Mouse (Mus musculus): ENCODE data around the gene A130010J15Rik.

The A130010J15Rik gene

GRCm38 (mm10) chr1:193167746-193168145 is at the start of gene A130010J15Rik:
TSS of gene A130010J15Rik (plus strand) at chr1:193168046.
- in situ Hi-C loops (cut with MboI, MseI), result no loop called here

GRCm38 (mm10) chr1:193122793-193123192 is 45.1 kb upstream of the A130010J15Rik start:
- in situ Hi-C loops (cut with MboI, MseI), result loop anchor here (5.0 kb wide), 1 partner anchor 350 kb away; the partner anchor contains the start of gene Hhat

DNA sequence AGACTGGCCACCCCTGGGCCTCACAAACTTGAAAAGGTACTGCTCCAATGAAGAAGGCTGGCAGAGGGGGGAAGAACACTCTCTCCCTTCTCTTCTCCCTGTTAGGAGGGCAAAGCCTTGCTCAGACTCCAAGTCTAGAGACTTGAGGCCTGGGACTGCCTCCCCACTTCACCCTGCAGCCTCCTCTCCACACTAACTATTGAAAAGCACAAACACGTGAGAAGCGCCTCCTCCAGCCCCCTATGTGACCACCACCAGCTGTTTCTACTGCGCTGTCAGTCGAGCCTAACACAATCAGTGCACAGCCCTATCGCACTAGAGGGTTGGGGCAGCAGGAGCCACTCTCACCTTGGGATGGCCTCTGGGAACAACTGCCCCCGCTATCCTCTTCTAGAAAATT is 44.6 kb upstream of the A130010J15Rik start:
- in situ Hi-C loops (cut with MboI, MseI), result loop anchor here (5.0 kb wide), 1 partner anchor 351 kb away; the partner anchor contains the start of gene Hhat

- in situ Hi-C loops (cut with MboI, MseI), result no loop called here
Observed at GRCm38 (mm10) chr1:193125835-193126234, 42.0 kb upstream of the A130010J15Rik start.

DNA sequence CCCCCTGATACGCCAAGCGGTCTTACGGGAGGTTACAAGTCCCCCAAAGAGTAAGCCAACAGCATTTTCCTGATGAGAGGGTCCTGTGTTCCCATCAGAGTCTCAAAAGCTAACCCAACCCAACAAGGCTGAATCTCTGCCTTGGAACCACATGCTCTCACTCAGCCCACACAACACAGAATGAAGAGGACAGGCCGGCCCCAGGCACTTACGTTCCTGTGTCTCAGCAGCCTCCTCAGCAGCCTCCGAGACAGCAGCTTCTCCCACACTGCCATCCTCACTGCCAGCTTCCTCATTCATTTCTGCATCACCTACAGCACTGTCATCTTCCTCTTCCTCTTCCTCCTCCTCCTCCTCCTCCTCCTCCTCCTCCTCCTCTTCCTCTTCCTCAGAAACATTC is 39.8 kb upstream of the A130010J15Rik start:
- in situ Hi-C loops (cut with MboI, MseI), result no loop called here

DNA sequence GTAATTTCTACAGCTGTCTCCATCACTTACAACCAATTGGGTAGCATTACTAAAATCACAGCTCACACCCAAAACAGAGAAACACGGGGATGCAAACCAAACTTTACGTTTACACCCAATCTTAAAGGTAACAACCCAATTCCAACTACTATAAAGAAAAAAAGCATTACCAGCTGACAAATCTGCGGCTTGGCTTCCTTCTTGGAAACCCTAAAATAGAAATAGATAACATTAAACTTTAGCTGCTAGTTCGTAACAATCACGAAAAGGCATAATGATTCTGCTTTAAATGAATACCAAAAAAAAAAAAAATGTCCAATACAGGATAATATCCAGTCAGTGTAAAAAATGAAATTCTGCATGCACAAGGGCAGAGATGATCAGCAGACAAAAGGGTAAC is 38.5 kb upstream of the A130010J15Rik start:
- in situ Hi-C loops (cut with MboI, MseI), result no loop called here

DNA sequence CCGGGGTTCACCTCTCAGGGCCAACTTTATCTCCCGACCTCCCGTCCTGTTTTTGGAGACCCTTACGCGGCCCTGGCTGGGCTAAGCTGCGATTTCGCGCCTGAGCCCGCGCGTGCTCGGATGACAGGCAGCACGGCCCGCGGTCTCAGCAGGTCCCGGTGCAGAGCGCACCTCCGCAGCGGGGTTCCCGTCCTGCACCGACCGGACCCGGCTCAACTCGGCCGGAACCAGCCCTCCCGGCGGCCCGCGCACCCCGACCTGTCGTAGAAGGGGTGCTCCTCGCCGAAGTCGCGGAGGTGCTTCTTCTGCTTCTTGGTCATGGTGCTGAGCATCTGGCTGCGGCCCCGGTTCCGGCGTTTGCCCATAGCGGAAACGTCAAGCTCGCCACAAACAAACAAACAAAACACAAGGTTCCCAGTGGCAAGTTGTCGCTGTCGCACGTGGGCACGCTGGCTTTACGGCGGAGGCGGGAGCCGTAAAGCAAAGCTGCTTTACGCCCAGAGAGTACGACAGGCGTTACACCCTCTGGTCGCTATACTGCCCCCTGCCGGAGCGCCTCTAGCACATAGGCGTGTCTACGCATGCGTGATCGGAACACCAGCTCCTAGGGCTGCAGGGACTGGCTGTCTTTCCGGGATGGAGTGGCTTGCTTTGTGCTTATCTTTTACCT is 37.9 kb upstream of the A130010J15Rik start, which contains the start of gene Diexf:
Gene Diexf (minus strand): TSS at position 487 of the 670 bp plus-strand sequence.
- in situ Hi-C loops (cut with MboI, MseI), result no loop called here

GRCm38 (mm10) chr1:193130456-193130825 is 37.4 kb upstream of the A130010J15Rik start:
- in situ Hi-C loops (cut with MboI, MseI), result no loop called here

DNA sequence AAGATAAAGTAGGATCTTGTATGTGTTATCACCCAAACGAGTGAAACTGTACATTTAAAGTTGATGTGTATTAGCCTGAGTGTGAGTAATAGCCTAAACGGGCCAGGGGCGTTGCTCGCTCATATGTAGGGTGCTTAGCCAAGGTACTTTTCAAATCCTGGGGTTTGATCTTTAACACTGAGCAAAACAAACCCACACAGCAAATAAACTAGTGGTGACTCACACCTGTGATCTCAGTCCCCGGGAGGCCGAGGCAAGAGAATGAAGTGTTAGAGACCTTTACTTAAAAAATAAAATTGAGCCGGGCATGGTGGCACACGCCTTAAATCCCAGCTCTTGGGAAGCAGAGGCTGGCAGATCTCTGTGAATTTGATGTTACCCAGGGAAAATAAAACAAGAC is 37.0 kb upstream of the A130010J15Rik start:
- in situ Hi-C loops (cut with MboI, MseI), result no loop called here

DNA sequence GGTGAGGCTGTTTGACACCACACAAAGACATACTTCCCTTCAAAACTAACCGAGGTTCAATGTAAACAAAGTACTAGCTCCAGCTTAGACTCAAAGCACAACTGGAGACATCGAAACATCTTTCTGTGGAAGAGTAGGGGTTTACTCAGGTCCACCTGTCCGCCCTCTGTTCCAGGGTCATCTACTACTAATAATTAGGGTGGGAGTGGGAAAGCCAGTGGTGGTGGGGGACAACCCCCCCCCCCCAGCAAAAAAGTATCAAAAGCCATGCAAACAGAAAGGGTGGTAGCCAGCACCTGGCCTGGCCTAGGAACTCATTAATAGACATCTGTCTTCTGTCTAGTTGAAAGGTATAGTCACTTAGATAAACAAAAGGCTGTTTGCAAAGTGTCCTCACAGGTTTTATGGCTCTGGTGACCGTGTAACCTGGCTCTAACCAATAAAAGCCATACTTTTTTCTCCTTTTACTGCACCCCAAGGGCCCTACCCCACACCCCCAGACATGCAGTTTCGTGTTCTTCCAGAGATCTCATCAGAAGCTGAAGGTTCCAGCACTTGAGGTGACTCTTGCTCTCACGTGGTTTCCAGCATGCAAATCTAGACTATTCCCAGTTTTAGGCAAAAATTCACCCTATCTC is 36.4 kb upstream of the A130010J15Rik start:
- in situ Hi-C loops (cut with MboI, MseI), result no loop called here

DNA sequence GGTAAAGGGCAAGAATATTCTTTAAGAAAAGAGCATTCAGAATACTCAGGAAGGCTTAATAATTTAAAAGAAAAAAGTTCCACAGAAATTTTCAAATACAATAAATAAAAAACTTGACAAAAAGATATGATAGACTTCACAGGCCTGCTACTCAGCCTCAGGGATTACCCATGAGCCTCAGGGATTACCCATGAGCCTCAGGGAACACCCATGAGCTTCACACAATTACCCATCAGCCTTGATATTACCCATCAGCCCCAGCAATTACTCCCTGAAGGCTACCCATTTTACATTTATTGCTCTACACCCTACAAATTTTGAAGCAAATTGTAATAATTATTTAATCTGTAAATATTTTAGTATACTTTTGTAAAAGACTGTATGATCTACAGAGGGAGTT is 35.5 kb upstream of the A130010J15Rik start:
- in situ Hi-C loops (cut with MboI, MseI), result no loop called here

- in situ Hi-C loops (cut with MboI, MseI), result no loop called here
Observed at GRCm38 (mm10) chr1:193133726-193134125, 34.1 kb upstream of the A130010J15Rik start.

DNA sequence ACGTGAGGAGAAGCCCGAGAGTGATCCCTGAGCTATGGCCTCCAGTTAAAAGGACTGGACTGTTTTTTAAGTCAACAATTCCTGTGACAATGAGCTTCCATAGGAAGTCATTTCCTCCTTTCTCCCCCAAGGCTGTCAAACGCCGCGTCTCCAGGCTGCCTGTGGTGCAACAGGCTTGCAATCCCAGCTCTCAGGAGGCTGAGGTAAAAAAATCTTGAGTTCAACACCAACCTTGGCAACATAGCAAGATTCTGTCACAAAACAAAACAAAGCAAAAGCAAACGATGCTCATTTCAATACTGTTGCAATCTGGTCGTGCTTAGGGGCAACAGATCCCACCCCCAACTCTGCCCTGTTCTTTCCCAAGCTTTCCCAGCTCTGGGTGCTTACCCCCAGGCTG is 29.8 kb upstream of the A130010J15Rik start:
- in situ Hi-C loops (cut with MboI, MseI), result loop anchor here (5.0 kb wide), 2 partner anchors 59 to 386 kb away; no protein-coding TSS in a partner anchor

- in situ Hi-C loops (cut with MboI, MseI), result loop anchor here (5.0 kb wide), 2 partner anchors 59 to 386 kb away; no protein-coding TSS in a partner anchor
Observed at GRCm38 (mm10) chr1:193138669-193139068, 29.2 kb upstream of the A130010J15Rik start.

DNA sequence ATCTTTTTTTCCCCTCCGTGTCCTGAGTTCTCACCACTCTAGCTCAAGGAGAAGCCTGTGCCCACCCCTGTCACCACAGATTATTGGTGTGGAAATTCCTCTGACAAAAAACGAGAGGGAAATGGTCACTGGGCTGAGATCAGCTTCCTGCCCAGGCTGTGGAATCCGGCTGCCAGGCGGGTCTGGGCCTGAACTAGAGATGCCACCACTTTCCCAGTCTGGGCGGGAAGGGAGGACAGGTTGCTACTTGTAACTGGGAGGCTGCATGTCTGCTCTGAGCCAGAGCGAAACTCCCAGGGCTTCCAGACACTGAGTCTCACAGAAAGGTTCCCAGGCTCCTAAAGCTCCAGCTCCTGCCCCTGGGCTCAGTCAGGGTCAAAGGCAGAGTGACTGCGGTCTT is 26.7 kb upstream of the A130010J15Rik start:
- in situ Hi-C loops (cut with MboI, MseI), result no loop called here

GRCm38 (mm10) chr1:193142517-193143062 is 25.3 kb upstream of the A130010J15Rik start:
- in situ Hi-C loops (cut with MboI, MseI), result no loop called here

DNA sequence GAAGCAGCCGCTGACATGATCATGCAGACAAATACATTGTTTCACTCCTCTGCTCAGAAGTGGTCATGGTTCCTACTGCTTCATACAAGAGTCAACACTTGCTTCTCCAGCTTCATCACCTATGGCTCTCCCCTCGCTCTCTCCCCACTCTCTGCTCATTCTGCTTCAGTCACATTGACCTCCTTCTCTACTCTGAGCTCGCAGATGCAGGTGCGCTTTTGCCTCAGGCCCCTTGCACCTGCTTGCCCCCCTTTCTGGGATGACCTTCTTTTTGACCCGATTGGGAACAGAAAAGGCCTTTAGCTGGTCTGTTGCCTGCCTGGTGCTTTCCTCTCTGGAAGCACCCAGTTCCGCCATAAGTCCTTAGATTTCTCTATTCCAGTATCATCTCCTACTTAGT is 23.3 kb upstream of the A130010J15Rik start:
- in situ Hi-C loops (cut with MboI, MseI), result no loop called here

DNA sequence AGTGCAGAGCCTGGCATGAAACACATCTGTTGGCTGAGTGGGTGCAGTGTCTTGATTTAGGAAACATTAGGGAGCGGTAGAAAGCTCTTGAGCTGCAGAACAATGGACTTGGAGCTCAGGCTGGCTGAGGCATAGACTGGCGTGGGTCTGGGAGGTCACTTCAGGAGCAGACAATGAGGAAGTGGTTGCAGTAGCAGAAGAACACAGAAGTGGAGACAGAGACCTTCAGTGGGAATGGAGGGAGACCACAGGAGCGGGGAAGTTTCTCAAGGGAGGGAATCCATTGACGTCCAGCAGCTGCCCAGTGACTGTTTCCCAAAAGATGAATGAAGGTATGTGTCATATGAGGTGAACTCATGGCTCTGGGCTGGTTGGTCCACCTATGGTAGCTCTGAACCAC is 22.7 kb upstream of the A130010J15Rik start:
- in situ Hi-C loops (cut with MboI, MseI), result no loop called here

DNA sequence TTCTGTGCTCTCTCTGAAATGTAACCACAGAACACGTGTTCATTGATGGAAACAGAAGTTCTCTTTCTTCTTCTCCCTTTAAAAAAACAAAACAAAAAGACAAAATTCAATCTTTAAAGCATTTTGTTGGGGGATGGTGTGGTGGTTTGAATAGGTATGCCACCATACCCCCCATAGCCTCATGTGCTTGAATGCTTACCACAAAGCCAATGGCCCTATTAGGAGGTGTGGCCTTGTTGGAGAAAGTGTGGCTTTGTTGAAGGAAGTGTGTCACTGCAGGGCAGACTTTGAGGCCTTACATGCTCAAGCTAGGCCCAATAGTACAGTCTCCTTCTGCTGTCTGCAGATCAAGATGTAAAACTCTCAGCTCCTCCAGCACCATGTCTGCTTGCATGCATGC is 21.4 kb upstream of the A130010J15Rik start:
- in situ Hi-C loops (cut with MboI, MseI), result no loop called here

DNA sequence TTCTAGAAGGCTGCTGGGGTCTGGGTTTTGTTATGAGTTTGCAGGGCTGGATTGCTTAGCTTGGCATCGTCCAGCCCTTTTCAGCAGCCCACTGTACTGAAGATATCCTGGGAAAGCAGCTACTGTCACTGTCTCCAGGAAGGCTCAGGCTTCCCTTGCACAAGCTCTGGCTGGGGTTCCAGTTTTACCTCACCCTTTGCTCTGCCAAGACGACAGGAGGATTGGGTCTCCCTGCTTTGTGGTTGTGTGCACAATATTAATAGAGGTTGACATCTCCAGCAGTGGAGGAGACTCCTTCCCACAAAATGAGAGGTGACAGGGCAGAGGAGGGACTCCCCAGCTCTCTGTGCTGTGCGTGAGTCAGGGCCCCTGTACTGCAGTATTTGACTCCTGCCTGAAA is 18.6 kb upstream of the A130010J15Rik start:
- in situ Hi-C loops (cut with MboI, MseI), result no loop called here

- in situ Hi-C loops (cut with MboI, MseI), result no loop called here
Observed at GRCm38 (mm10) chr1:193151134-193151533, 16.7 kb upstream of the A130010J15Rik start.

GRCm38 (mm10) chr1:193152872-193153271 is 15.0 kb upstream of the A130010J15Rik start, which contains the start of gene Irf6:
TSS of gene Irf6 (plus strand) at chr1:193153111.
- in situ Hi-C loops (cut with MboI, MseI), result no loop called here

- in situ Hi-C loops (cut with MboI, MseI), result no loop called here
Observed at GRCm38 (mm10) chr1:193153561-193153960, 14.3 kb upstream of the A130010J15Rik start.

All from regulatory T cell (primary cell).